Mouse (Mus musculus): ENCODE results near the gene Ostm1.

Ostm1 gene

DNA sequence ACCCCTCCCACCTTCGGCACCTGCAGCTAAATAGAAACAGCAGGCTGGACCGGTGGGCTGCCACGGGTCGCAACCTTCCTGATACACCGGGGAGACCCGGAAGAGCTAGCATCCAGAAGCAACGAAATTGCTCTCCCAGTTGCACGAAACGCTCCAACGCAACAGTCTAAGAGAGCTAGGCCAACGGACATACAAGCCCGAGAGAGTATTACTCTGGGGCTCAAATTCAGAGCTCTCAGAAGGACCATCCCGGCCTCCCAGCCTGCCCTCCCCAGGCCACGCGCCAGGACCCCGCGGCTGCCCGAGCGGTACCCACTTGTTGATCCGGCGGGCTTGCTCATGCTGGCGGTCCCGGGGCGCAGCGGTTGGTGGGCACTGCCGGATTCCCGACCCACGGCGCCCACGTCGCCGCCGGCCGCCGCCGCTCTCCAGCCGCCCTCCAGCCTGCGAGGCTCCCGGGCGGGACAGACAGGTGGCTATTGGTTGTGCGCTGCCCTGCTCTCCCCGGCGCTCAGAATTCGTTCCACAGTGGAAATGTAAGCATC, 984 bp upstream of the Ostm1 start:
- no peak for DNase-seq (ENCODE audit: low read depth, low spot score)

DNA sequence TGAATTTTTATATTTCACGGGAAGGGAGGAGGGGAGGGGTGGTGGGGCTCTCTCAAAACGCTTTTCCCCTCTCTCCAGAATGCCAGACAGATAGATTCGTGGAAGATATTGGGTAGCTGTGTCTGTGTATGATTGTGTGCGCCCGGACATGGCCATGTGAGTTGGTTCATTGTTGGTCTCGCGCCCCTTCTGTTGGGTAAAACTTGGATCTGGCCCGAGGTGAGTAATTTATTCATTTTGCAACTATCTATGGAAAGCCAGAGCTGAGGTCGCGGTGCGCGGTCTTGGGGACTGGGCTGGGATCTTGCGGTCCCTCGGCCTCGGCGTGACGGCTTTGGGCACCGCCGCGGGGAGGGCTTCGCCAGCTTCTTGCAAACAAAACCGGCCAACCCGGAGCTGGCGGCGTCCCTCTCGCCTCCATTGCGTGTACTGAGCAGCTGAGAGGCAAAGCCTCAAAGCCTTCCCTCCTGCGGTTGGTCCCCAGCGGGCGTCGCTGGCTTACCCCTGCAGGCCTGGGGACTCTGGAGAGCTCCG, 347 bp downstream of the Ostm1 start:
- DNase-seq (ENCODE audit: low read depth, low spot score): peak; percentile 11

DNA sequence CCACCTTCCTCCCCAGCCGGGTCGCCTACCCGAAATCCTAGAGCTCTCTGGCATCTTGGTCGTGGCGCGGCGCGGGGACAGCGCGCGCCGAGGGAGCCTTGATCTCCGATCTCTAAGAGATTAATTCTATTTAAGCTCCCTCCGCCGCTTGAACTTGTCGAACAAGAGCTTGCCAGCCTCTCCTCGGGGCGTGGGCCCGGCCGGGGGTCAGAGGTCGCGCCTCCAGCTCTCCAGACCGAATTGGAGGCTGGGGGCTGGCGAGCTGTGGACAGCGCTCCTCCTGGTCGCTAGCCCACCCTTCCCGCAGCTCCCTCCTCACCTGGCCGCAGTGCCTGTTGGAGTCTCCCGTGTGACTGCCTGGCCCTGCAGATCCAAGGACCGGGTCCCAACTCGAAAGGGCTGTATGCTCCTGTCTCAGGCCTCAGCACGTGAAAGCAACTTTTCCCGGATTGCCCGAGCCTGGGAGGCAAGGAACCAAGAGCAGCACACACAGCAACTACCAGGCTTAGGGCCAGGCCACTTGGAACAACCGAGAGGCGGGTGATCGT, 888 bp downstream of the Ostm1 start:
- DNase-seq (ENCODE audit: low read depth, low spot score): no peak

DNA sequence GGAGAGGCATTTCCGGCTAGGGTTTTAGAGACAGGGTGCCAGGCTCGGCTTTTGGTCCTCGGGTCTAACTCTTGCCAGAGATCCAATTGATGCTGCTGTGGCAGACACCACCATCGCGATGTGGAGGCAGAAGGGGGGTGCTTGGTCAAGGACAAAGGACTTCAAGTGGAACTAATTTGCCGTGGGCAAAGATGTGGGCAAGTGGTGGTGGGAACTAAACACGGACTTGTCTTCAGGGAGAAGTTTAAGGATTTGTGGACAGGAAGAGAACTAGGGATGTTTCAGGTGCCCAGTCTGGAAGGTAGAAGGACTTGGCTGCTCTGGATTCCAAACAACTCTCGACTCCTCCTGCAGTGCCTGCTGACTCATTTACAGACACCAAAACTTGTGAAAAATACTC, 1.5 kb downstream of the Ostm1 start:
- DNase-seq (ENCODE audit: low read depth, low spot score): no peak

DNA sequence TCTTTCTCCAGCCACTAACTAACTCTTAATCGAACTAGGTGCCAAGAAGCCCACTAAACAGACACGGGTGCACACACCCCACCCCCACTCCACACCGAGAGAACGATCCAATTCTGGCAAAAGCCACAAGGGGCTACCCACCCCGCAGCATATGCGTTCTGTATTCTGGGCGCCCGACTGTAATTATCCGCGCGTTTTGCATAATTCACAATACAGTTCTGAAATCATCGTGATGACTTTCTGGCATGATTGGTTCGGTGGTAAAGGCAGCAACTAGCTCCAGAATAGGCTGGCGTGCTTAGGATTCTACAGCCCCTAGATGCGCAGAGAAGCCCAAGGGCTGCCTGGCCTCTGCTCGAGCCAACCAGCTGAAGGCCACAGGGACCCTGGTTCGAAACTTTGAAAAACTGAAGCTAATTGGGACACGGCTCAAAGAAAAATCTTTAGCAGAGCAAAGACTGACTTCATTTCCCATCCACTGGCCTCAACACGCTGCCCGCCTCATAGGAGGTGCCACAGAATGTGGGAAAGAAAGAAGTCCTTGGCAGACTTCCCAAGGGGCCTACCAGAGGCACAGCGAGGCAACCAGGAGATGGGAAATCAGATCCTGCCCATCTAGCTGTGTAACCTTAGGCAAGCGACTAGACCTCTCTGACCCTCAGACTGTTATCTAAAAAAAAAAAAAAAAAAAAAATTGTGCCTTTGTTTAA, 2.1 kb downstream of the Ostm1 start:
- no peak for DNase-seq (ENCODE audit: low read depth, low spot score)

DNA sequence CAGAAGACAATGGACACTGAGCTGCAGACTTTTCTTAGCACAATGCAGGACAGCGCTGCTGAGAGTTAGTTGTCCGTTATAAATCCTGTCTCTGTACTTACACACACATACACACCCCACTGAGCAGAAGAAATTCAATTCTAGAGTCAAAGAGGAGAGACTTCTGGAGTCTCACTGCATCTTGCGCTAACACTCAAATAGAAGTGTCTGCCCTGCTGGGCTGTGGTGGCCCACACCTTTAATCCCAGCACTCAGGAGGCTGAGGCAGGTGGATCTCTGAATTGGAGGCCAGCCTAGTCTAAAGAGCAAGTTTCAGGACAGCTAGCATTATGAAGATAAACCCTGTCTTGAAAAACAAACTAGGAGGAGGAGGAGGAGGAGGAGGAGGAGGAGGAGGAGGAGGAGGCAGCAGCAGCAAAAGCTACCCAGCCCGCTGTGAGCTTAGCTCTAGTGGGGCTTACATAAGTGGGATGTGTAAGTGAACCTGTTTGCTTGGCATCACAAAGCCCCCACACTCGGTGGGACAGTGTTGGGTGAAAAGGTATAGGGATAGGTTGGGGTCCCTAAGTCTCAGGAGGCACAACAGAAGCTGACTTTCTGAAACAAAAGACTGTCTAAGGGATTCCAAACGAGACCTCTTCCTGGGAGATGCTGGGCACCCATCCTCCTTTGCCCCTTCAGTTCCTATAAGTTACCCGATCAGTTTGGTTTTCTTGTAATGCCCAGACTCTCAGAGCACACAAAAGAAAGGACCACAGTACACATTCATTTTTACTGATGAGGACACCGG, 4.5 kb downstream of the Ostm1 start:
- no peak for DNase-seq (ENCODE audit: low read depth, low spot score)

DNA sequence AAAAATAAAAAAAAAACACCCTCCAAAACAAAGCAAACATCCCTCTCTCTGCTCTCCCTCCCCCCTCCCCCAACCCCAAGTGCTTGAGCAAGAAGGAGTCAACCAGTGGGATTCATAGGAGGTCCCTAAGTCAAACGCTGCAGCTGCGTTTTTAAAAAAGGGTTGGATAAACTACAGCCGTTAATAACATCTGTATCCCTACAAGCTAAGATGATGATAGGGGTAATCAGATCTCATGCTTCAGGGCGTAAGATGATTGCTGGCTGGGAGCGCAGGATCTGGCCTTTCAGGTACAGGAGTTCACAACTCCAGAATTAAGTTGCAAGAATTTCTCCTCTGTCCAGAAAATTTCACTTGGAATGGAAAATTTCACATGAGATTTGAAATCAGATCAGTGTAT, 5.9 kb downstream of the Ostm1 start:
- DNase-seq (ENCODE audit: low read depth, low spot score): no peak

DNA sequence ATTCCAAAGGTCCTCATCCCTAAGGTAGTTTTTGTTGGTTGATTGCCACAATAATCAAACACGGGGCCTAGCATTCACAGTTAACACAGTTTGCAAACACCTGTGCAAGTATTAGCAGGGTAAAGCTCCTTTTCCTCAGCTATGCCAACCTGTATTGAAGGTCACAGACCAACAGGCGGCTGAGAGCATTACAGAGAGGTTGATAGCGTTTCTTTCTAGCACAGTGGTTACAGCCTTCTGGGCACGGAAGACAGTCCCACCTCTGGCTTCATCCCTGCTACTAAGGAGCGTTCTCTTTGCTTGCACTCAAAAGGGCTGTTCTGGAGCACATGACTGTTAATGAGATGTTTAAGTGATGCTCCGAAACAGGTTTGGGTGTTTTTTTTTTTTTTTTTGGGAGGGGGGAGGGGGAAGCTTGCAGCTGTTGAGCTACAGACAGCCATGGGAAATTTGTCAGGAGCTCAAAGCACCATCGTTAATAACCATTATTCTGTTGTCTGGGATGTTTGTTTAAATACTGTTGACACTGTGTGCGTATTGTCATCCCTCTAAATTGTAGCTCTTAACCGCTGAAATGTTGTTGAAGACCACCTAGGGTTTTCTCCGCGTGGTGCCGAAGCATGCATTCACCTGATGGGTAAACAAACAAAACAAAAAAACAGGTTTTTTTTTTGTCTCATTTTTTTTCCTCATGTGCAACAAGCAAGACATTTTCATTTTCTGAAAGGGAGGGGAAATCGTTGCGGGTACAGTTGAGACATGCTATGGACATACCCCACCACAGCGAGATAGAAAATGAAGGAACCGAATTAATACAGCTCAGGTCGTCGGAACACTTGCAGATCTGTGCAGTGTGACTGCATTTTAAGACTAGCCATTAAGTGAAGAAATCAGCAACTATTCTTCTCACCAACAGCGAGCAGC, 6.9 kb downstream of the Ostm1 start:
- no peak for DNase-seq (ENCODE audit: low read depth, low spot score)

DNA sequence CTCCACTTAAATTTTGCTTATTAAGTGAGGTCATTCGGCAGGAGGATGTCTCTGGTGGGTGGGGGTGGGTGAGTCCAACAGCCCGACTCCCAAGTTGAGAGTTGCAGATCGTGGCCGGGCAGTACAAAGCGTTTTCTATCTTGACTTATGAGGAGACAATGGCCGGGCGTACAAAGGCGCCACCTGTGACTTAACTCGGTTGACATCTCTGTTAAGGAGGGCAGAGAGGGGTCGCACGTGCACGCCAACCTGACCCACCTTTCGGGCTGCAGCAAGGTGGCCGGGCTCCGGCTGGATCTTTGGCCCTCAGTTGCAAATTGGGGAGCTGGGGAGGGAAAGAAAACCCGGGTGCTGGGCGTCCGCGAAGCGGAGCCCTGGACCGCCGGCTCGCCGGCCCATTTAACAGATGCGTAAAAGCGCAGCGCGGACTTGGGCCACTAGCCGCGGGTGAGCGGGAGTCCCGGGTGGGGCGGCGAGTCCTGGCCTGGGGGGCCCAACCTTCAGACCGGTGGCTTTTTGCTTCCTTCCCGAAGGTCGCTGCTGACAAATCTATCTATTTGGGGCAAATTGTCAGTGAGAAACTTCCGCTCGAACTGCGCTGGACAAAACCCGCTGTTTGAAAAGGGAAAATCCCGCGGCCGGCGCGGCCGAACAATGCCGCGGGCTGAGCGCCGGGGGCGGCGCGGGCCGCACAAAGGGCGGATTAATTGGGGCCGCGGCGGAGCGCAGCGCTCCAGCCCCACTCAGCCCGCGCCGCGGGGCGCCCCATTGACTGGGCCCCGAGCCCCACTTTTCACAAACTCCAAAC, 7.8 kb downstream of the Ostm1 start:
- DNase-seq (ENCODE audit: low read depth, low spot score): no peak

DNA sequence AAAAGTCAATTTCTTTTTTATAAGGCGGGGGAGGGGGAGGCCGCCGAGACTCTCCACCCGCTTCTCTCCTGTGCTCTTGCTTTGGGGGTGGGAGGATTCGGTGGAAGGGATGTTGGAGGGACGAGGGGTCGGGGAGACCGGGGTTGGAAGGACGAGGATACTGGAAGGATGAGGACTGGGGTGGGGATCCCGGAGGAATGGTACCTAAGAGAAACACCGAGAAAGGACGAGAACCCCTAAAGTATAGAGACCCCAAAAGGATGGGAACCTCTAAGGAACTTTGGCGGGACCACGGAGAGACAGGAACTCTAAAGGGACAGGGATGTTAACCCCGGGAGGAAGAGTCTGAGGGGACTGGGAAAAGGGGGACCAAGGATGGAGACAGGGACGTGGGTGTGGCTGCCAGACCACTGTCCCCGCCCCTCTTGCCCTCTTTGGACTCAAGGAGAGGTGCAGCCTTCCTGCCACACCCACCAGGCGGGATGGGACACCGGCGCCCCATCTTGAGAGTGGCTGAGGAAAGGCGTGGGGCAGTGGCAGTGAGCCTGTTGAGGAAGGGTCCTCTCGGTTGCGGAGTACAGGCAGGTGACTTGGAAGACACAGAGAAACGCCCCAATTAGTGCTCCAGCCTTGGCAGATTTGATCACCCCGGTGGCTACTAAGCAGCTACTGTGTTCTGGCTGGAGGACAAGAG, 8.5 kb downstream of the Ostm1 start:
- DNase-seq (ENCODE audit: low read depth, low spot score): no peak

DNA sequence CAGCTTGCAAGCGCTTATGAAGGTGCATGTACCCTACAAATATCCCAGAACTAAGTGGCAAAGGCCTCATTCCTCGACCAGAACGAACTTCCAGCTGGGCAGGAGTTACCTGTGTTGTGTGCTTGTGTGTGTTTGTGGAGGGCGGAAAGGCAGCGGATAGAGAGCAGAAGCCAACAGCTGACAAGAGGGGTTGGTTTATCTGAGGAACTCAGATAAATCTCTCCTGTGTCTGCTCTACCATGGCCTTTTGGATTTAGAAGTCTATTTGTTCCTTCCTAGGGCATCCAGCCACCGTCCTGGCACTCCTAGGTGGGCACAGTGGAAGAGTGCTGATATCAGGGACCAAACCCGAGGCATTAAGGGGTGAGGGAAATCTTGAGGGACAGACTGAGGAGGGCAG, 9.6 kb downstream of the Ostm1 start:
- DNase-seq (ENCODE audit: low read depth, low spot score): no peak

DNA sequence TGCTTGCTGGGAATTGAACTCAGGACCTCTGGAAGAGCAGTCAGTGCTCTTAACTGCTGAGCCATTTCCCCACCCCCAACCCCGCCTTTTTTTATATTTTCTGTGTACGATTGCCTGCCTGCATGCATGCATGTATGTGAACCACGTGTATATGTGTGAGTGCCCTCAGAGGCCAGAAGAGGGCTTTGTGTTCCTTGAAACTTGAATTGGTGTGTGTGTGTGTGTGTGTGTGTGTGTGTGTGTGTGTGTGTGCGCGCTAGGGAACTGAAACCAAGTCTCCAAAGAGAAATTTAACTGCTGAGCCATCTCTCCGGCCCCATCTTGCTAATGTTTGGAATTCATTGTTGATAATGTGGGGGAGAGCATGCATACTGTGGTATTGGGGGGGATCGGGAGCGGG, 15.0 kb downstream of the Ostm1 start:
- DNase-seq (ENCODE audit: low read depth, low spot score): no peak

DNA sequence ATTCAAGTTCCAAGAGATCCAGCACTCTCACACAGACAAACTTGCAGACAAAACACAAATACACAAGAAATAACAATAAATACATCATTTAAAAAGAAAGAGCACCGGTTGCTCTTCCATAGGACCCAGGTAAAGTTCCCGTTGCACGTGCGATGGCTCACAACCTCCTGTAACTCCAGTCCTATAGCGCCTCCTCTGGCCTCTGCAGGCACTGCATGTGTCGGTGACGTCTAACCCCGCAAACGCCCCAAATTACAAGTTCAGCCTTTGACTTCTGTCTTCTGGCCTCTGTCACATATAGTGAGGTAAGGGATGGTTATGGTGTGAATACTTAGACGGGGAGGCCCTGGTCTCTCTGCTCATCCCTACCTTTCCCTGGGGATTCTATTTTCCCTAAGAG, 17.9 kb downstream of the Ostm1 start:
- DNase-seq (ENCODE audit: low read depth, low spot score): no peak

DNA sequence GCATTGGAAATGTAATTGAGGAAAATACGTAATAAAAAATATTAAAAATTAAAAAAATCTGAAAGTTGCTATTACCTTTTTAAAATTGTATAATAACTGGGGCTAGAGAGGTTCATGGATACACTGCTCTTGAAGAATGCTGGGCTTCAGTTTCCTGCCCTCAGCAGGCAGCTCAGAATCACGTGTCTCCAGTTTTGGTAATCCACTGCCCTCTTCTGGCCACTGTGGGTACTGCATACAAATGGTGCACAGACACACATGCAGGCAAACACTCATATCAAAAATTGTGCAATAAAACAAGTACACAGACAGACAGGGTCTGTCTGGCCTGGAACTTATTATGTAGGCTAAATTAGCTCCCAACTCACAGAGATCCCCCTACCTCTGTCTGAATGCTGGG, 21.3 kb downstream of the Ostm1 start:
- DNase-seq (ENCODE audit: low read depth, low spot score): no peak

DNA sequence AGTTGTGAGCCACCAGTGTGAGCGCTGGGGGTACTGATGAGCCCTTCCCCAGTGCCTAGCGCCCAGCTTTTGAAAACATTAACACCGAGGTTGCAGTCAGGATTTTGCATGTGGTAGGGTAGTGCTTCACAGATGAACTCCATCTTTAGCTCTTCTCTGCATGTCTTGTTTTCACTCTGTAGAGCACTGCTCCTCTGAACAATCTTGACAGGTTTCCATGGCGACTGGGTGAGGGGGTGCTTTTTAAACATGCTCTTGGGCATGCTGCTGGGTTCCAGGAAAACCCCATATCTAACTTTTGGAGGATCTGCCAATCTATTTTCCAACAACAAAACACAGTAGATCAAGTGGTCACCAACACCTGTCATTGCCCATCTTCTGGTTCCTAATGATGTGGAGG, 23.1 kb downstream of the Ostm1 start:
- DNase-seq (ENCODE audit: low read depth, low spot score): peak; percentile 29

DNA sequence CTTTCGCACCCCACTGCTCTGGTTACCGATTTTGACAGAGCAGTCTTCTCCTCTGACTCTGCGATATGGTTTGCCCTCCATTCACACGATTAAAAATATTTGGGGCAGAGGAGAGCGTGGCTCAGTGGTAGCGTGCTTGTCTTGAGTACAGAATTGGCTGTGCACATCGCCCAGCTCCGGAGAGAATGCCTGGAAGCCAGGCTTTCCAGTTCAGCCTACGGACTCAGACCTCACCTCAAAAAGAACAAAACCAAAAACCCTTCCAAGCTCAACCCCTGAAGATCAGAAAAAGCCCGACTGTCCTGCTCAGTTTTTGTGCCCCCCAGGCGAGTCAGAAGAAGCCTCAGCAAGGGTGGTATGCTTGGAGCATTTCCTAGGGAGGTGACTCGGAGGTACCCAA, 29.5 kb downstream of the Ostm1 start:
- no peak for DNase-seq (ENCODE audit: low read depth, low spot score)

DNA sequence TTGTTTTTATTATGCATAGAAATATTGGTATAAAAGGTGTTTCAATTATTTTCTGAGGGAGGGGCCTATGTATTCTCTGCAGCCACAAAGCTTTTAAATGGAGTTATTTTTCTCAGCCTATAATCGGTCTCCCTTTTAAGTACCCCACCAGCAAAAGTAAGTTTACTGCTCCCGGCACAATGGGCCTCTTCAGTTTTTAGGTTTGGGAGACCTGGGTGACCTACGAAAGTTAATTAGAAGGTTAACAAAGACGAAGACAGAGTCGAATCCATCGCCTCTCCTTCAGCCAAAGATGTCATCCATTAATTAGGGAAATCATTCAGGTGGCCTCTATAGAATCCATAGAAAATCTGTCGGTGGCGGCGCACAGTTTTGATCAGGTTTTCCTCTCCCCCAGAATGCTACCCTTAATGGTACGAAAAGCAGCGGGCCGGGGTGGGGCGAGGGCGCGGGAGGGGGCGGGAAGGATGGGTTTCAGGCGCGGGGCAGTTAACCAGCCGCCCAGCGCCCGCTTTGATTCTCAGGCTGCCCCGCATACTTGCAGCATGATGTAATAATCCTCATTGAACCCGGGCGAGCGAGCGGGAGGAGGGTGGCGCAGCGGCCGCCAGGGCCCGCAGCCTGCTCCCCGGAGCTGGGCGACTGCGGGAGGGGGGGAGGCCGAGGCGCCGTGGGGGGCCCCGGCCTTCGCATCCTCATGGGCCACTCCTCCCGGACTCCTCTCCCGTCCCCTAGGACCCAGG, 30.2 kb downstream of the Ostm1 start:
- DNase-seq (ENCODE audit: low read depth, low spot score): no peak

DNA sequence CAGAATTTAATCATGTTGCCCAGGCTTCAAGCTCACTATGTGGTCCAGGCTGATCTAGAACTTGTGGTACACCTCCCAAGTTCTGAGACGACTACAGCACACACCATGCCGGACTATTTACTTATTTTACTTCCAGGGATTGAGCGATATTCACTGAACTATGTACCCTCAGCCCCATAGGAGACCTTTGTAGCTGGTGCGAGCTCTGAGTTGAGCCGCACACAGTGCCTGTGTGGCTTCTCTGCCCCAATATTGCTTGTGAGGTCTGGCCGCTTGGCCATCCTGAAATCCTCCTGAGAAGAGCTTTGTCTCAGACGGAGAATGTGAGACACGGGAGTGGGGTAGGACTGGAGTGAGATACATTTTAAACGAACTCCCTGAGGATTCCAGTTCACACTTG, 31.1 kb downstream of the Ostm1 start:
- no peak for DNase-seq (ENCODE audit: low read depth, low spot score)

DNA sequence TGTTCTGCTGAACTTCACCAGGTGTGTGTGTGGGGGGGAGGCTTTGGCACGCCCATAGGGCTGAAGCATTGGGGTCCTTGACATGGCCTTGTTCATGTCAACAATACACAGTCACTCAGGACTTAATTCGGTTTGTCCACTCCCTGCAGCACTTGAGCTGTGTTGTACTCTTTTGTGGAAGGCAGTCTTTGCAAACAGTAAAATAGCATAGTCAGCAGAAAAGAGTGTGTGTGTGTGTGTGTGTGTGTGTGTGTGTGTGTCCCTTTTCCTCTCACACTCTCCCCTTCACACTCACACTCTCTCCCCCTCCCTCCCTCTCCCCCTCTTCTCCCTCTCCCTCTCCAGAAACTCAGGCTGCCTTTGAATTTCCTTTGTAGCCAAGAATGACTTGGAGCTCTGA, 34.7 kb downstream of the Ostm1 start:
- DNase-seq (ENCODE audit: low read depth, low spot score): no peak

All from brain, adult 2 months (tissue).